Mouse (Mus musculus): ENCODE data around the gene Rab11fip4.

DNA sequence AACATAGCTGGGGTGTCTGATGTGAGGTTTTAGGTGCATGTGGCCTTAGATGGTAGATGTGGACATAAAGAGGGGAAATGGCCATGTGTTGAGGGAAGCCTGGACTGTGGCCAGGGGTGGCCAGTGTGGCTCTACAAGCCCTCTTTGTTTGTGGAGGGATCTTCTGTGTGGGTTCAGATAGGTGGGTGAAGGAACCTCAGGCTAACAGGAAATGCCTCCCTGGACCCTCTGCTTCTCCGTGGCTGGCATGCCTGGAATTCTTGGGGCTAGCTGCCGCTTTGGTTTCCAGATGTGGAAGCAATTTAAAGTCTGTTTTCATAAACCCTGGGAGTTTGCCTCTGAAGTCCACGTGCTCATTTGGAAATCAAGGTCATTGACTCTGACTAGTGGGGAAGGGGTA lies 78.9 kb downstream of the Rab11fip4 start:
- TF ChIP-seq POLR2A (IDR thresholded peaks at IDR 0.05; ENCODE audit: low read depth, low read length) = no peak
- TF ChIP-seq CTCF (IDR thresholded peaks at IDR 0.05; ENCODE audit: borderline replicate concordance, insufficient read depth, low read length) = no peak

All from embryonic fibroblast, embryonic 13.5 days (primary cell).